Mouse (Mus musculus): Measurements from ENCODE around the gene Olfr1152. TPM values are rescaled to one million over a fixed set of nuclear protein-coding genes. Genes with fewer than 3 reads are reported as not detected.

Gene Olfr1152
- polyA plus RNA-seq (2017; shearing (Covaris generic)) = 0.07 TPM

DNA sequence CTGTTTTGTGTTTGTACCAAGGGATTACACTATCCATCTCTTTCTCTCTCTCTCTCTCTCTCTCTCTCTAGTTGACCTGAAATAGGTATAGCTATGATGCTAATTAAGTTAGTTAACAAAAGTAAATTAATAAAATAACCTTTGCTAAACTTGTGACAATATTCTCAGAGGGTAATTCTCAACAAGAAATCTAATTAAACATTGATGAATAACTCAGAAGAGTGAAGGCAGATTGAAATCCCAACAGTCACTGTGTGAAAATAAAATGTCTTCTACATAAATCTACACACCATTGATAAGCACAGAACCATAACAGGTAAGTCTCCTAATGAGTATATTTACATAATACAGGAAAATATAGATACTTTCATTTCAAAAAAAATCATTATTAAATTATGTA, at the start of gene Olfr1152:
Gene Olfr1152, plus strand, starts transcription at position 301 of the 400 bp plus-strand sequence.

DNA sequence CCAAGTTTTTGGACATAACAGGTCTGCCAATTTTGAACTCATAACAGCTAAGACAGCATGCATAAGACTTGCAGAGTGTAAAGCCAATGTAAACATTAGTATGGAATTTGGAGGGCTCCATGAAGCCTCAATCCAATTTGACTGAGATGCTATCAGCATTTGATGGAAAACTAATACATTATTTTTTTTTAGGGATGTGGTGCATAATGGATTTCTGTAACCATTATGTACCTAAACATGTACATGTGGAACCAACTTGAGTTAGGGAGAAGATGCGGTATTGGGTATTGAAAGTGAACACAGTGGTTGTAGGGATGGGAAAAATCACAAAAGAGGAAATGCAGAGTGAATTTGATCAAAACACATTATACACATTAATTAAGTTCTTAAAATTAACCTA, 36.1 kb upstream of the Olfr1152 start, which contains the start of gene Olfr1148:
Gene Olfr1148, plus strand, starts transcription at position 301 of the 400 bp plus-strand sequence.

DNA sequence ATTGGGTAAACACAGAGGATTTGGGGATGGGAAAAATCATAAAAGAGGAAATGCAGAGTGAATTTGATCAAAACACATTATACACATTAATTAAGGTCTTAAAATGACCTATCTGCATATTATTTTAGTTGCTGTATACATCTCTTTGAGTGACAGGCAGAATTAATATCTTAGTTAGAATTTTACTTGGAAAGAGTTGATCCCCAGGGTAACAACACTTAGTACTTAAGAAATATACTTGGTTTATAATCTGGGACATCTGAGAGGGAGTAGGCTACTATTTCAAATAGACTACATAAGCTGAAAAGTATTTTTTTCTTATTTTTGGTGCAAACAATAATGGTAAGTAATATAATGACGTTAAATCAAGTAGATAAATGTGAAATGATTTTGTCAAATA, 22.6 kb upstream of the Olfr1152 start, which contains the start of gene Olfr1150-ps1:
Gene Olfr1150-ps1, plus strand, starts transcription at position 301 of the 400 bp plus-strand sequence.

DNA sequence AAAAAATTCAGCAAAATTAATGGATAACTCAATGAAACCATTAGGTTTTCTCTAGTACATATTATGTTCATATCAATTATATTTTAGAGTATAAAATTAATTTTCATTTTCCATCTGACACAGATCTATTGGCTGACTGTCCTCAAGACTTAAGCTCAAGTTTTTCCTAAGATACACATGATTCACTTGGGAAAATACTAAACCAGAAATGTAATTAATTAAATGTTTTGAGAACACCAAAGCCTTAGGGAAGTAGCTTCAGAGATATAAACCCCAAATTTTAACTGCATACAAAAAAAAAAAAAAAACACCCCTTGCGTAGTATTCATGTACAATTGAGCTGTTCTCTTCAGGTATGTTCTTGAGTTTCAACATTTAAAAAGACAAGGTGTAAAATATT, 10.7 kb upstream of the Olfr1152 start, which contains the start of gene Olfr1151:
Gene Olfr1151, plus strand, starts transcription at position 301 of the 400 bp plus-strand sequence.

DNA sequence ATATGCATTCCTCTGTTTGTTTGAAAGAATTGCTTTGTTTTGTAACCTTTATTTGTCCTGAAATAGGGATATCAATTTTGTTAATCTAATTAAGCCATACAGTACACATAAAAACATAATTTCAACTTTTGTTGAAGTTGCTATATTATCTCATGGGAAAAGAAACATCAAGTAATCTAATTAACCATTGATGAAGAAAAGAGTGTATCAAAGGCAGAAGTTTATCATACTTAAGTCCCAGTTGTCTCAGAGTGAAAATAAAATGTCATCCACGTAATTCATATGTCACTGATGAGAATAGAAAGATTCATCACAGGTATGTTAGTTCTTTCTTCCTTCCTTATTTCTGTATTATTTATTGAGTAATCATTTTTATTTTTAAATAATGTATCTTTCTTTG, 28.4 kb downstream of the Olfr1152 start, which contains the start of gene Olfr1153:
Gene Olfr1153, plus strand, starts transcription at position 301 of the 400 bp plus-strand sequence.

DNA sequence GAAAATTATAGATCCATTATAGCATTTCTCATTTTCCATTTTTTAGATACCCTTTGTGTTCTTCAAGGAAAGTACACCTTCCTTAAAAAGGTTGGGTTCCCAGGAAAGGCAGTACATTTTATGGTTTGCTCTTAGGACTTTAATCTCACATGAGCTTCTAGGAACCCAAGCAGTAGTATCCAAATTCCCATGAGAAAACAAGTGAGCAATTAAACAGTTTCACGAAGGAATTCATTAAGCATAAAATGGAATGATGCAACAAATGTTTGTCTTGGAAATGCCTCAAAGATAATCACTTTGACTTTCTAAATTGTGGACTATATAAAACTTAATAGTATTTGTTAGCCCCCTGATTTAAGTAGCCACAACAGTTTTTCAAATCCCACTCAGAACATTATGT, 38.8 kb downstream of the Olfr1152 start, which contains the start of gene Olfr1154:
Gene Olfr1154, minus strand, starts transcription at position 101 of the 400 bp plus-strand sequence.

Other genes starting within 250 kb of the Olfr1152 start
- gene Olfr1131, start 239.4 kb upstream of the Olfr1152 start, polyA plus RNA-seq (2017; shearing (Covaris generic)) = not detected
- not detected for gene Olfr1132, start 229.0 kb upstream of the Olfr1152 start, polyA plus RNA-seq (2017; shearing (Covaris generic))
- not detected for gene Olfr1133, start 219.1 kb upstream of the Olfr1152 start, polyA plus RNA-seq (2017; shearing (Covaris generic))
- not detected for gene Olfr1134, start 208.0 kb upstream of the Olfr1152 start, polyA plus RNA-seq (2017; shearing (Covaris generic))
- gene Olfr1135, start 192.8 kb upstream of the Olfr1152 start, polyA plus RNA-seq (2017; shearing (Covaris generic)) = not detected
- not detected for gene Olfr1136, start 172.5 kb upstream of the Olfr1152 start, polyA plus RNA-seq (2017; shearing (Covaris generic))
- gene Olfr1137, start 153.3 kb upstream of the Olfr1152 start, polyA plus RNA-seq (2017; shearing (Covaris generic)) = not detected
- not detected for gene Olfr1138, start 126.5 kb upstream of the Olfr1152 start, polyA plus RNA-seq (2017; shearing (Covaris generic))
- not detected for gene Olfr1140, start 122.7 kb upstream of the Olfr1152 start, polyA plus RNA-seq (2017; shearing (Covaris generic))
- not detected for gene Olfr1141, start 112.5 kb upstream of the Olfr1152 start, polyA plus RNA-seq (2017; shearing (Covaris generic))
- gene Olfr152, start 87.0 kb upstream of the Olfr1152 start, polyA plus RNA-seq (2017; shearing (Covaris generic)) = not detected
- gene Olfr1143, start 65.9 kb upstream of the Olfr1152 start, polyA plus RNA-seq (2017; shearing (Covaris generic)) = not detected
- gene Olfr1145, start 56.7 kb upstream of the Olfr1152 start, polyA plus RNA-seq (2017; shearing (Covaris generic)) = not detected
- gene Olfr1148, start 36.0 kb upstream of the Olfr1152 start, polyA plus RNA-seq (2017; shearing (Covaris generic)) = not detected
- not detected for gene Olfr1150-ps1, start 22.5 kb upstream of the Olfr1152 start, polyA plus RNA-seq (2017; shearing (Covaris generic))
- 0.39 TPM for gene Olfr1151, start 10.6 kb upstream of the Olfr1152 start, polyA plus RNA-seq (2017; shearing (Covaris generic))
- gene Olfr1153, start 28.5 kb downstream of the Olfr1152 start, polyA plus RNA-seq (2017; shearing (Covaris generic)) = not detected
- gene Olfr1154, start 38.7 kb downstream of the Olfr1152 start, polyA plus RNA-seq (2017; shearing (Covaris generic)) = not detected
- not detected for gene Olfr1155, start 78.6 kb downstream of the Olfr1152 start, polyA plus RNA-seq (2017; shearing (Covaris generic))
- 0.17 TPM for gene Olfr1156, start 86.6 kb downstream of the Olfr1152 start, polyA plus RNA-seq (2017; shearing (Covaris generic))
- not detected for gene Olfr1157, start 101.8 kb downstream of the Olfr1152 start, polyA plus RNA-seq (2017; shearing (Covaris generic))
- not detected for gene Olfr74, start 108.2 kb downstream of the Olfr1152 start, polyA plus RNA-seq (2017; shearing (Covaris generic))
- not detected for gene Olfr1158, start 123.6 kb downstream of the Olfr1152 start, polyA plus RNA-seq (2017; shearing (Covaris generic))
- 0.05 TPM for gene Olfr1160, start 141.8 kb downstream of the Olfr1152 start, polyA plus RNA-seq (2017; shearing (Covaris generic))
- gene Olfr1161, start 156.3 kb downstream of the Olfr1152 start, polyA plus RNA-seq (2017; shearing (Covaris generic)) = not detected
- not detected for gene Olfr73, start 171.2 kb downstream of the Olfr1152 start, polyA plus RNA-seq (2017; shearing (Covaris generic))
- gene Olfr1162, start 184.6 kb downstream of the Olfr1152 start, polyA plus RNA-seq (2017; shearing (Covaris generic)) = not detected
- not detected for gene Olfr1163, start 205.3 kb downstream of the Olfr1152 start, polyA plus RNA-seq (2017; shearing (Covaris generic))
- not detected for gene Olfr1164, start 227.5 kb downstream of the Olfr1152 start, polyA plus RNA-seq (2017; shearing (Covaris generic))

Measured in naive thymus-derived CD4-positive, alpha-beta T cell, adult 5 months (primary cell).